Mouse (Mus musculus): ENCODE results near the gene Cd200r1. TPM values are rescaled to one million over a fixed set of nuclear protein-coding genes. Genes with fewer than 3 reads are reported as not detected.
"Not testable (repeated sequence)": the region's sequence is repeated elsewhere in the genome, so short reads cannot be mapped to it uniquely, and the experiment has no call there.

The Cd200r1 gene
- polyA plus RNA-seq, 1 experiment from 2014 or later: 2.6 TPM

GRCm38 (mm10) chr16:44818010-44818409 lies 52.5 kb downstream of the Cd200r1 start:
- no peak overlapping the region for H3K9ac ChIP-seq
- no peaks in the 10 kb centered on the region for H3K27me3 ChIP-seq
- no peak overlapping the region for H3K27ac ChIP-seq
- WGBS: 33% methylated on average over 1 of the region's 1 CpGs
- H3K4me3 ChIP-seq: no peak overlapping the region
- H3K9me3 ChIP-seq: no peaks in the 10 kb centered on the region
- ATAC-seq (ENCODE audit: insufficient number of reproducible peaks, low FRiP score, low TSS enrichment, low read depth): no peak
- H3K36me3 ChIP-seq: no peaks in the 10 kb centered on the region
- H3K4me2 ChIP-seq: no peak overlapping the region
- no peaks in the 10 kb centered on the region for H3K4me1 ChIP-seq

GRCm38 (mm10) chr16:44820545-44820944 lies 55.0 kb downstream of the Cd200r1 start:
- Histone ChIP-seq H3K27me3 (no peaks in the 10 kb centered on the region), H3K9ac (no peak overlapping the region), H3K4me2 (no peak overlapping the region), H3K36me3 (no peaks in the 10 kb centered on the region), H3K4me3 (no peak overlapping the region), H3K4me1 (no peaks in the 10 kb centered on the region), H3K27ac (no peak overlapping the region), H3K9me3 (no peaks in the 10 kb centered on the region)
- ATAC-seq (ENCODE audit: insufficient number of reproducible peaks, low FRiP score, low TSS enrichment, low read depth): no peak
- 78% methylated on average over 4 of the region's 4 CpGs for WGBS

- no peak overlapping the region for H3K4me3 ChIP-seq
- no peak for ATAC-seq (ENCODE audit: insufficient number of reproducible peaks, low FRiP score, low TSS enrichment, low read depth)
- 65% methylated on average over 3 of the region's 3 CpGs for WGBS
- no peak overlapping the region for H3K9ac ChIP-seq
- H3K36me3 ChIP-seq: no peaks in the 10 kb centered on the region
- no peaks in the 10 kb centered on the region for H3K4me1 ChIP-seq
- no peaks in the 10 kb centered on the region for H3K27me3 ChIP-seq
- H3K9me3 ChIP-seq: no peaks in the 10 kb centered on the region
- no peak overlapping the region for H3K27ac ChIP-seq
- H3K4me2 ChIP-seq: no peak overlapping the region
These were observed 66.8 kb downstream of the Cd200r1 start for GRCm38 (mm10) chr16:44832286-44832685.

GRCm38 (mm10) chr16:44833189-44833588 lies 67.7 kb downstream of the Cd200r1 start:
- H3K4me3 ChIP-seq; H3K27ac ChIP-seq; H3K36me3 ChIP-seq; H3K9ac ChIP-seq; H3K4me1 ChIP-seq; ATAC-seq (ENCODE audit: insufficient number of reproducible peaks, low FRiP score, low TSS enrichment, low read depth); H3K4me2 ChIP-seq; H3K9me3 ChIP-seq; H3K27me3 ChIP-seq: not testable (repeated sequence)
- 53% methylated on average over 2 of the region's 2 CpGs for WGBS

Other genes with a start within 250 kb of the Cd200r1 start
- 56.1 and 57.6 TPM in 2 replicates for gene Boc, start 206.8 kb upstream of the Cd200r1 start, polyA plus RNA-seq (2015; fragmentation: Nextera tagmentation; extraction: Ambion mirVana)
- 6.9 and 7.4 TPM in 2 replicates for gene Nepro, start 41.4 kb upstream of the Cd200r1 start, polyA plus RNA-seq (2015; fragmentation: Nextera tagmentation; extraction: Ambion mirVana)
- gene Gtpbp8, start 19.4 kb upstream of the Cd200r1 start, polyA plus RNA-seq (2015; fragmentation: Nextera tagmentation; extraction: Ambion mirVana): 23.1 and 26.7 TPM in 2 replicates
- gene Cd200r4, start 46.0 kb downstream of the Cd200r1 start, polyA plus RNA-seq (2015; fragmentation: Nextera tagmentation; extraction: Ambion mirVana): 0.56 and 0.76 TPM in 2 replicates
- not detected in 2 replicates for gene Cd200r2, start 101.4 kb downstream of the Cd200r1 start, polyA plus RNA-seq (2015; fragmentation: Nextera tagmentation; extraction: Ambion mirVana)
- gene Cd200r3, start 177.9 kb downstream of the Cd200r1 start, polyA plus RNA-seq (2015; fragmentation: Nextera tagmentation; extraction: Ambion mirVana): 3.6 and 4.1 TPM in 2 replicates

All from limb, embryonic 15.5 days (tissue).